Mouse (Mus musculus): Measurements from ENCODE around the gene Fcor.

The Fcor gene

DNA sequence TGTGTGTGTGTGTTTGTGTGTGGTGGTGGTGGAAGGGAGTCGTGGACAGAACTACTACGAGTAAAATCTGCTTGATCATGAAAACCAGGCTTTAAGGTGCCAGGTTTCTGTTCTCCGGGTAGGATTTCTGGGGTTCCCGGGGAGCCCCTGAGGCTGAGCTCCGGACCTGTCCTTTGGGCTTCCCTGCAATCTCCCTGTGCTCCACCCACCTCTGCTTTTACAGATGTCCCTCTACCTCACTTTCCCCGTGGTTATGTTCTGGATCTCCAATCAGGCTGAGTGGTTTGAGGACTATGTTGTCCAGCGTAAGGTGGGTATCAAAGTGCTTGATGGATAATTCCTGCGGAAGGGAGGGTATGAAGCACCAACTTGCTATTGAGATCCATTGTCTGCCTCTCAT is 50.0 kb downstream of the Fcor start:
- DNase-seq (ENCODE audit: extremely low spot score, low spot score), result no peak

GRCm38 (mm10) chr8:3621199-3621970 is 50.8 kb downstream of the Fcor start, which contains the start of the genes Xab2 and Pet100:
TSS of gene Xab2 (minus strand) at chr8:3621316.
TSS of gene Pet100 (plus strand) at chr8:3621548.
- peak; percentile 100 for DNase-seq (ENCODE audit: extremely low spot score, low spot score)

Data from neural tube, embryonic 10.5 days (tissue).